Mouse (Mus musculus): ENCODE measurements around the gene Thrb.

DNA sequence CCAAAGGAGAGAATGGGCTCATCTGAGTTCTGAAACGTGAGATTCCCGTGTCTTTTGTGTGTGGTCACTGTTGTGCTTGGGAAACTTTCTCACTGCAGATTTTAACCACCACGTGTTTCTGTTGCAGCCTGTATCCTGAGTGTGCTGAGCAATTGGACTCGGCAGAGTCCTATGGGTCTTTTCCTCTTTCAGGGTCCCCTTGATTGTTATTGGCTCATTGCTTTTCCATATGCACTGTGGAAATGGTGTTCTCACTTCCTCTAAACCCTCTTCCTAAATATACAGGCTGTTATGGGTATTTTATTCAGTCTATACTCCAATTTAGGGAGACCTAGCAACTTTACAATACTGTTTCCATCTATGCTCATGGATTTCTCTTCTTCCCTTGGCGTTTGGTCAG is 152.4 kb downstream of the Thrb start:
- TF ChIP-seq CTCF (IDR thresholded peaks at IDR 0.05; ENCODE audit: extremely low read depth, insufficient read depth, insufficient read length, insufficient replicate concordance) = no peak
- TF ChIP-seq POLR2A (IDR thresholded peaks at IDR 0.05; ENCODE audit: low read depth, low read length) = no peak
